14 mouse cellular contexts compared by ENCODE assay signal in the genomic region with DNA sequence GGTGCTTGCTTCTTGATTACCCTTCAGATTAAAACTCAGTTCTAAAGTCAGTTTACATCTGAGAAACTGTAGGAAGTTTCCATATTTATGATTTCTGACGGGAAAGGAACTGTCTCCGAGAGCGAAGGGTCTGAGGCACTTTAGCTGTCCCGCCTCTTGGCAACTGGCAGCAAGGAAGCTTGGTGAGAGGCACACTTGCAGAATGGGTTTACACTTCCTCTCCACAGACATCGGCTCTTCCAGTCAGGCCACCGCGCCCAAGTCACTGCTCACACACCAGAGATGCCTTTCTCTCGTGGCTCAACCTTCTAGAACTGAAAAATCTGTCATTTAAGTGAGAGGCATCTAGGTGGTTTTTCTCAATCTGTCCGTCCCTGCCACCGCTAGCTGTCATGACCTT.
"Had no signal": no experiment of that assay in that cellular context is flagged by ENCODE, and none has a peak within 500 bp of the region (broad histone marks: within the 10 kb centered on the region; RNA-seq: fewer than 3 reads in every experiment).

No protein-coding gene starts in this region.

- H3K9ac ChIP-seq: kidney, embryonic 15.5 days; lung, embryonic 14.5 days; midbrain, embryonic 13.5 days; neural tube, embryonic 15.5 days; stomach, embryonic 15.5 days had no signal

- H3K4me1 ChIP-seq: stomach, embryonic 15.5 days had no signal

- H3K27me3 ChIP-seq: kidney, embryonic 15.5 days; midbrain, embryonic 13.5 days; neural tube, embryonic 15.5 days; stomach, embryonic 15.5 days had no signal

- DNase-seq: kidney, adult 18-20 months; kidney, postnatal 14 days; lung, embryonic 14.5 days; lung, postnatal 10 days; thymus, adult 2 months; thymus, postnatal 25 days had no signal

- ATAC-seq: midbrain, embryonic 13.5 days had no signal

- H3K36me3 ChIP-seq: kidney, embryonic 15.5 days; midbrain, embryonic 13.5 days; neural tube, embryonic 15.5 days; stomach, embryonic 15.5 days had no signal

- H3K27ac ChIP-seq: kidney, embryonic 15.5 days; left cerebral cortex, adult 2 months; limb, embryonic 10.5 days; macrophage; midbrain, embryonic 13.5 days; neural tube, embryonic 15.5 days; stomach, embryonic 15.5 days had no signal

- H3K4me2 ChIP-seq: kidney, embryonic 15.5 days; lung, embryonic 14.5 days; midbrain, embryonic 13.5 days; neural tube, embryonic 15.5 days; stomach, embryonic 15.5 days had no signal

- H3K9me3 ChIP-seq: kidney, embryonic 15.5 days; limb, embryonic 10.5 days; midbrain, embryonic 13.5 days; neural tube, embryonic 15.5 days; stomach, embryonic 15.5 days had no signal

- H3K4me3 ChIP-seq: kidney, embryonic 15.5 days; left cerebral cortex, adult 2 months; limb, embryonic 10.5 days; midbrain, embryonic 13.5 days; myocyte; neural tube, embryonic 15.5 days; stomach, embryonic 15.5 days had no signal
